Mouse (Mus musculus) monocyte, adult 5-6 weeks (primary cell): ENCODE data around the gene Vps13c. TPM values are rescaled to one million over a fixed set of nuclear protein-coding genes. Genes with fewer than 3 reads are reported as not detected.

Experiments
- ATAC-seq: fragments of 153-309, 156-312 bp; replicated peaks from 2 replicates; pipeline ENCODE4 v1.8.0; 2017; ENCODE audit warnings: mild to moderate bottlenecking; ENCODE audit not compliant: low TSS enrichment, insufficient number of reproducible peaks, severe bottlenecking, poor library complexity, low FRiP score
- total RNA-seq: library from RNA; stranded (forward); fragments of 200-1000, 200-491, 200-594 nt; gene quantifications from 3 replicates; pipeline ENCODE4 v1.2.3, GENCODE M21; 2017

Vps13c gene
- total RNA-seq, 1 experiment from 2014 or later: 52.1 TPM

- ATAC-seq: no peak; the same call in 1 of the 2 replicates
These were observed 29.7 kb downstream of the Vps13c start for GRCm38 (mm10) chr9:67869691-67870450.

DNA sequence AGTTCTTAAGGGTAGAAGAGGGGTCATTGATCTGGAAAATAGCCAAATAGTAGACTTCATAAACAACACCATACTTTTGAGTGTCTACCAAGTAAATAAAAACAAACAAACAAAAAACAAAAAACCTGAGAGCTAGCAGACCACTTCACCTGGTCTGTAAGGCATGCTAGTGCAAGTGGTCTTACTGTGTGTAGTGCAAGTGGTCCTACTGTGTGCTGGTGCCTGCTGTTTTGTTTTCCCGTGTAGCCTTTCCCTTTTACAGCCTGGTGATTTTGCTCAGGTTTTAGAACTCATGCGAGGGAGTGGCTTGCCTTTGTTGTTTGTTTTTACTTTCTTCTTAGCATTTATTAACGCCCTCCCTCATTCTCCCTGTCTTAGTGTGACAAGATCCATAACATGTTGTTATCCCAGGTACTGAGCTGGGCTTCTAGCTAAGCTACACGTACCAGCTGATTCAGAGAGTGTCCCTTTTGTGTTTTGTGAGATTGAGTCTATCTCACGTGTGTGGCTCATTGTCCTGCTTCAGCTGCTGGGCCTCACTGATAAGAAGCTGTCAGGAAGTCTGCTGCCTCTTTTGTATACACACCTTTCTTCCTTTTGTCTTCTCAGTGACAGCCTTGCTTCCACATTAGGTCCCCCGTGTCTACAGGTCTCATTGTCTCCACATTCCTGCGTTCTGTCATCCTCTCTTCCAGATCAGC is 34.5 kb downstream of the Vps13c start:
- ATAC-seq: no peak

GRCm38 (mm10) chr9:67875337-67875736 is 35.1 kb downstream of the Vps13c start:
- ATAC-seq: 0 out of 2 replicates have a peak, but pooled peaks have one; percentile 53

DNA sequence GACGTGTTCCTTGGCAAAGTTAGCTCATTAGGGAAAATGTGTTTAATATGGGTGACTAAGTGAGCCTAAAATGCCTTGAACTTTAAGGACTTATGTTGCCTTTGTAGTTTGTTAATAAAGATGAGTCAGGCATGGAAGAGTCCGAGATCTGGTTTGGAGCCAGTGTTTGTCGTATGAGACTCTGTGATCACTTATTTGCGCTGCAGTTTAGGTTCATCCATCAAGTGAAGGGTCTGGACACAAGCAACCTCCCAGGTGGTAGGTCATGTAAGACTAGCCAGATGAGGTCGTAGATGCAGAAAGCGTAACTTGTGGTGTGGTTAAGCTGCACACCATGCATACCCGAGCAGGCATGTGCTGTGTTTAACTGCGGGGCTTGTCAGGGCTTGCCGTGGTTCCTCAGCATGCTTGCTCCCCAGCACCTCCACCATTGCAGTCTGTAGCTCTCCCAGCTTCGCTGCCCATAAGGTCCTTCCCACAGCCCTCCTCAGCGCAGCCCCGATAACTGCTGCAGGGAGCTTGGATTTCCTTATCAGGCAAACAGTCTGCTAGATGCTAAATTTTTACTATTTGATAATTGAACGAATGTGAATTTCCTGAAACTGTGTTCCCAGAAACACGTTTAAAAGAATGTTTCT is 37.0 kb downstream of the Vps13c start:
- no peak for ATAC-seq

GRCm38 (mm10) chr9:67878197-67878769 is 38.1 kb downstream of the Vps13c start:
- ATAC-seq: no peak

DNA sequence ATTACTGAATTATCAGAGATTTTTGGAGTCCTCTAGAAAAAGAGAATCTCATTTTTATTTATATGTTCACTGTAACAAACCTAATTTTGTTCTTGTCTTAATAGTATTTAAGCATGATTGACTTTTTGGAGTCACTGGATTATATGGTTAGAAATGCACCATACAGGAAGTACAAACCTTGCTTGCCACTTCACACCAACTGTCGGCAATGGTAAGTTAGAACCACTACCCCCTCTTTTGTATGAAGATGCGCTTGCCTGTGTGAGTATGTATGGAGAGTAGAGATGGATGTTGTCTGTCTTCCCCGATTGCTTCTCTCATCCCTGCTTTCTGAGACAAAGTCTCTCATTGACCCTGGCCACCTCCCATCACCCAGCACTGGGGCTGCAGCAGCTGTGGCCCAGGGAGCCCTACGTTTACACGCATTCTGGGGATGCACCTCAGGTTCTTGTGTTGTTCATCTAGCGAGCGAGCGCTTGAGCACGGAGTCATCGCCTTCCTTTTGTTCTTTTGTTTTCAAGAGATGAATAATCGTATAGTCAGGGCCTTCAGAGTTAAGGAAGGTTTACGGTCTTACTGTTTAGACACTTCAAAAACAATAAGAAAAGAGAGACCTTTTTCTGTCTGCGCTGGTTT is 43.3 kb downstream of the Vps13c start:
- ATAC-seq: no peak

DNA sequence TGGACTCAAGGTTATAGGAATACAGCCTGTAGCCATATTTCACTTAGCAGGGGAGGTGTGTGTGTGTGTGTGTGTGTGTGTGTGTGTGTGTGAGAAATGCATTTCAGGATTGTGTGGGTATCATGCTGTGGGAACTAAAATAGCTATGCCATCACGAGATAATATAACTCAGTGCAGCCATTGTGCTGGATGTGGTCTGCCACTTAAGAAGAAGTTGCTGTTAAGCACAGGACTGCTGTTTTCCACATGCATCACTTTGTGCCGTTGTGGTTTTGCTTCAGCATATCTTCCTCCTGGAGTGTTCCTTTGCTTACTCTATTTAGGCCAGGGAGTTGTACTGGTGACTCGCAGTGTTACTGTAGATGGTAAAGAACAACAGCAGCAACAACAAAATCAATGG is 43.9 kb downstream of the Vps13c start:
- no peak for ATAC-seq

DNA sequence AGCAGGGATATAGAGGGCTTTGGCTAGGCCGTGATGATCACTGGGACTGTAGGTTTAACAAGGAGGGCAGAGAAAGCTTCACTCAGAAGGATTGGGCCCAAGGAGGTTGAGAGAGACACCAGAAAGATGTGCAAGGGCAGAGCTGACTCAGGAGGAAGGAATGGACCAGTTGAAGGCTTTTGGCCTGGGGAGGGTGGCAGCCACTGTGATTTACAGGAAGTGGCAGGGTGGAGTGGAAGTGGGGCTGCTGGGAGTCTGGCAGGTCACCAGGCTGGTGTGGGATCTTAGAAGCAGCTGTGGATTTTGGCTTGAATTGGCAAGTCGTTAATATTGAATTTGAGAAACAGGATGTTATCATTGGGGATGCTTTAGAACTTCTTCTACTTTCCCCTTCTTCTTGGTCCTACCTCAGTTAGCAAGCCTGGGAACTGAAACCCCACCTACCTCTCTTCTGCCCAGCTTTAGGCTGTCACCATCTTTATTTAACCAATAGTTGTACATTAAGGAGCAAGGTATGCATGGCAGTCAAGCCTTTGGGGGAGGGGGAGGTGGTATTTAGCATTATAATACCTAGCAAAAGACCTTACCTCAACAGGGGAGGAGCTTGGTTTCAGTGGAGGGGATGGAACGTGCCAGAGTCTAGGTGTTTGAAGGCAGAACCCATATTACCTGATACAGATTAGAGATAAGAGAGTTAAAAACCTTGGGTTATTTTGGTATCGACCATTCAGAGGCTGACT is 47.0 kb downstream of the Vps13c start:
- ATAC-seq: no peak

- no peak for ATAC-seq
These were observed 53.3 kb downstream of the Vps13c start for GRCm38 (mm10) chr9:67893474-67893873.

DNA sequence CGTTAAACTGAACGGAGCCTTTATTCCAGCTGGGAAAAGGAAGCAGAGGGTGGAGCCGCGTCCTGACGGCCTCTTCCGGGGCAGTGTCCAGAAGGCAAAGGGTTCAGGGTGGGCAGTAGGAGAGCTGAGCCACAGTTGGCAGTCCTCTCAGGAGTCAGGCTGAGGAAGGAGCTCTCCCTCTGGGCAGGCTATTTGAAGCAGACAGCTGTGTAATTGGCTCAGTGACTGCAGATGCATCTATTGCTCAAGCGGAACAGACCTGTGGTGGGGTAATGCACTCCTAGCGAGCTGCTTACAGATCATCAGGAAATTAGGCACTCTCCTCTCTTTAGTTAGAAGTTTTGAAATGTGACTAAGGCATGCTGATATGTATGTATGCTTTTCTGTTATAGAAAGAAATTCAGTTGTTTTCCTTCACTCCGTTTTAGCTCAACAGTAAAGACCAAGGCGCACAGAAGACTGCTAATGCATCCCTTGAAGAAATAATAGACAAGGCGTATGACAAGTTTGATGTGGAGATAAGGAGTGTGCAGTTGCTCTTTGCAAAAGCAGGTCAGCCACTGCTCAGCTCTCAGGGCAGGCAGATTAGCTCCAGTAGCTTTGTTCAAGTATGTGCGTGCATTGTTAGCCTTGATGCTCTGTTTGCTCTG is 56.6 kb downstream of the Vps13c start:
- no peak for ATAC-seq

DNA sequence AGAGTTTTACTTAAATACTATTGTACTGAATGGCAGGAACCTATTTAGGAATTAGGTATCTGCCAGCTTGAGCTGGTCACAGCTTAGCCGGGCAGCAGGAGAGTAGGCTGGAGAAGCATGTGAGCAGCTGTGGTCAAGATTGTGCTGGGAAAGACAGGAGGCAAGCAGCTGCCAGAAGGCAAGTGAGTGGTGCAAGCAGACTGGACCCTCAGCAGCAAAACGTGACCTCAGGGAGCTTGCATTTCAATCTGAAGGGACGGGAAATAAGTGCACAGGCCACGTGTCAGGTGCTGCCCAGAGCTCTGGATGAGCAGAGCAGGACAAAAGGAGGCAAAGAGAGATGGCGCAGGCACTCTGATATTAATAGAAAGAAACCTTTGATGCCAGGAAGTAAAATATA is 60.2 kb downstream of the Vps13c start:
- no peak for ATAC-seq

GRCm38 (mm10) chr9:67904355-67904754 is 64.2 kb downstream of the Vps13c start:
- ATAC-seq: no peak

DNA sequence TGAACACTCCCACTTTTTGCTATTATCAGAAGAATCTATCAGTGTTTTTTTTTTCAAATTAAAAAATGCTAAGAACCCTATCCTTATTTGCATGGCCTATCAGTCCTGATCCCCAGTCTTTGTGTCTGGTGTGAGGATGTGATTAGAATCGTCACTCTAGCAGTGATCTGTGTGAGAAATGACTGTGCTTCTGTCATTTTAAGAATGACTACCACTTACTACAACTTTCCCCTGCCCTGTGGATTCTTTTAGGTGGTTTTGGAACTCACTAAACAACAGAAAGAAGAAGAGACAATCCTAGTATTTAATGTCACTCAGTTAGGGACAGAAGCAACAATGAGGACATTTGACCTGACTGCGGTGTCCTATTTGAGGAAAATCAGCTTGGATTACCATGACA is 65.3 kb downstream of the Vps13c start:
- ATAC-seq: no peak

GRCm38 (mm10) chr9:67914681-67915080 is 74.5 kb downstream of the Vps13c start:
- no peak for ATAC-seq

DNA sequence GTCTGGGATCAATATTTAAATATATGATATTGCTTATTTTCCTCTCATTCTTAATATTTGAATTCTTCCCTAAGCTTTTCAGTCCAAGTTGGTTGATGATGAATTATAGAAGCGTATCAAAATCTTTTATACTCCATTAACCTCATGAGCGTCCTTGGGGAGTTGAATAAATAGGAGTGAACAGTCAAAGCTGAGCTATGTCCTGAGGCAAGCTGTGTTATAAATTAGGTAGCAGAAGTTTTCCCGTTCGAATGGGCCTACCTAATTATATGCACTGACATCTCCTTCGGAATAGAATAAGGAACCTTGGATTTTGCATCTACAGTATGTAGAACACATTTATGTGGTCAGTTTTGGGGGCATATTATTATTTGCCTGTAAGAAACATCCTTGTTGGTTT is 82.2 kb downstream of the Vps13c start:
- no peak for ATAC-seq

DNA sequence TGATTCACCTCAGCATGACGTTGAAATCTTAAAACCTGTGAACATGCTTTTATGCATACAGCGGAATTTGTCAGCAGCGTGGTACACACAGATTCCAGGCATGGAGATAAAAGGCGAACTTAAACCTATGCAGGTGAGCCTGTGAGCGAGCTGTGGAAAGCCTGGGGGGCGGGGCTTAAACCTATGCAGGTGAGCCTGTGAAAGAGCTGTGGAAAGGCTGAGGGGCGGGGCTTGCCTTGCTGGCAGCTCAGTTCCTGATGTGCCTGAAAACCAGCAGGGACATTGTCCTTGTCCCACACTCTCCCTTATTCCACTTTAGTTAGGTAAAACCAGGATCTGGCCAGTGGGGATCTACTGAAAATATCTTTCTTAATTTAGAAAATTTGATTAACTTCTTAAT is 90.4 kb downstream of the Vps13c start:
- no peak for ATAC-seq

DNA sequence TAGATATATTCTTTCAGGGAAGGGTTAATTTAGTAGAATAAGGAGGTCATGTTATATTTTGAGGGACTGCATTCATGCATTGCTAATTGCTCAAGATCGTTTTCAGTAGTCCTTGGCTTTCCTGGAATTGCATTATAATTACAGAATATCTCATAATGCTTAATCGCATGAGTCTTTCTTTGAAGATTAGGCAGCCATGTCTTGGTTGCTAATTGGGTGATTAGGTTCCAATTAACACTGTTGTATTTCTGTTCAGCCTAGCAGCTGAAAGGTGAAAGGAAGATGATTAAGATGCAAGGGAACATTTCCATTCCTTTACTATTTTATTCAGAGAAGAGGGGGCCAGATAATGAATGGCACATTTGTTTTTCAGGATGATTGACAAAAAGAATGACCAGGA is 97.1 kb downstream of the Vps13c start:
- no peak for ATAC-seq

DNA sequence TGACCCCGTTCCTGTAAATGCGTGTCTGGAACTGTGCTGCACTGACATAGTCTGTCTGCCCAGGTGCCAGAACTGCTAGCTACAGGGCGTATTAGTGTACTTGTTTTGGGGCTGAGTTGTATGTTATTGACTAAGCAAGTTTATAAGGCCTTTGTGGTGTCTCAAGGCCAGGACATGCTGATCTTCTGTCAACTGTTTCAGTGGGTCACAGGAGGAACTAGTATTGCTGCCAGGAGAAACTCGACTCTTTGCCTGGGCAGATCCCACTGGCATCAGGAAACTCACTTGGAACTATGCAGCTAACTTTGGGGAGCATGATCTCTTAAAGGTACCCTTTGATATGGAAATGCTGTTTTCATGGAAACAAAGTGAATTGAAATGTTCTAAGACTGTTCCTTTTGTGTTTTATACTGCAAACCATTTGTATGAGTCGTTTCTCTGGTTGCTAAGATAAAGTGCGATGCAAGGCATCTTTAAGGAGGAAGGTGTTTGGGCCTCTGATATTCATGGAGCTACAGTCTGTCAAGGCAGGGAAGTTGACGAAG is 115.3 kb downstream of the Vps13c start:
- no peak for ATAC-seq
